Mouse (Mus musculus) spleen, adult 2 months (tissue): ENCODE data around the gene Pusl1. TPM values are rescaled to one million over a fixed set of nuclear protein-coding genes. Genes with fewer than 3 reads are reported as not detected.

Experiments used
- DNase-seq, 2 experiments: peaks; one replicate each; pipeline versions ENCODE4 v3.0.0 to v3.0.0-alpha.2; 2012 to 2021; ENCODE audit warnings: low spot score in 2 of 2, low read depth in 1 of 2
- H3K27ac ChIP-seq: fragments of 200-500 bp; 2 replicates; pipeline ENCODE4 v1.5.1; 2012; ENCODE audit warnings: low read length, inconsistent platforms; ENCODE audit not compliant: insufficient read depth
- H3K27me3 ChIP-seq: fragments of 200-500 bp; 2 replicates; pipeline ENCODE4 v1.6.1; 2012; ENCODE audit warnings: mild to moderate bottlenecking, moderate library complexity, low read length, inconsistent platforms; ENCODE audit not compliant: control insufficient read depth, insufficient read depth
- H3K36me3 ChIP-seq: fragments of 200-500 bp; 2 replicates; pipeline ENCODE4 v1.6.1; 2012; ENCODE audit warnings: mild to moderate bottlenecking, low read length, inconsistent platforms; ENCODE audit not compliant: control insufficient read depth, insufficient read depth
- H3K4me1 ChIP-seq: fragments of 200-500 bp; 2 replicates; pipeline ENCODE4 v1.6.1; 2011; ENCODE audit warnings: inconsistent platforms; ENCODE audit not compliant: control insufficient read depth, insufficient read depth, insufficient read length
- H3K4me3 ChIP-seq: fragments of 200-500 bp; 2 replicates; pipeline ENCODE4 v1.5.1; 2011; ENCODE audit warnings: mild to moderate bottlenecking, inconsistent platforms; ENCODE audit not compliant: insufficient read depth, insufficient read length; ENCODE audit errors: extremely low read depth
- CTCF ChIP-seq: fragments of 200-500 bp; IDR thresholded peaks from 2 replicates; pipeline ENCODE4 v1.5.1; 2011; ENCODE audit warnings: mild to moderate bottlenecking, inconsistent platforms; ENCODE audit not compliant: insufficient read depth, insufficient read length, insufficient replicate concordance; ENCODE audit errors: extremely low read depth
- POLR2A ChIP-seq: fragments of 200-500 bp; IDR thresholded peaks from 2 replicates; pipeline ENCODE4 v1.6.1; 2011; ENCODE audit warnings: low read depth, low read length, inconsistent platforms
- WGBS: fragments of 180-500 bp; shearing (Covaris S2); methylation state at CpG from one replicate; pipeline ENCODE4 v1.1.7; 2018; 5-methylcytosine and 5-hydroxymethylcytosine counted together
- polyA plus RNA-seq: library from polyadenylated mRNA; depleted of rRNA; stranded (reverse); fragments of >200 nt; gene quantifications from 2 replicates; pipeline ENCODE4 v1.2.3, GENCODE M21; 2012

Gene Pusl1
- polyA plus RNA-seq, 1 experiment = 48.8 TPM

DNA sequence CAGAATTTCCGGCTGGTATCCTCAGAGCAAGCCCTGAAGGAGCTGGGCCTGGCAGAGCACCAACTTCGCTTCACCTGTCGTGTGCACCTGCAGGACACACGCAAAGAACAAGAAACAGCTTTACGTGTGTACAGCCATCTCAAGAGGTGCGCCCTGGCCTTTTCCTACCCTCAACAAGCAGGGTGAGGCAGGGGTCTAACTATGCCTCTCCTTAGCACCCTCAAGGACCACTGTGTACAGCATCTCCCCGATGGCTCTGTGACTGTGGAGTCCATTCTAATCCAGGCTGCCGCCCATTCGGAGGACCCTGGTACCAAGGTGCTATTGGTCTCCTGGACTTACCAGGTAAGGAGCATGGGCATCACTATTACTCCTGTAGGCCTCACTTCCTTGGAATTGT lies 3.4 kb downstream of the Pusl1 start:
- no peak overlapping the region for H3K4me3 ChIP-seq
- DNase-seq = no peak
- WGBS = 94% methylated on average over 9 of the region's 9 CpGs

DNA sequence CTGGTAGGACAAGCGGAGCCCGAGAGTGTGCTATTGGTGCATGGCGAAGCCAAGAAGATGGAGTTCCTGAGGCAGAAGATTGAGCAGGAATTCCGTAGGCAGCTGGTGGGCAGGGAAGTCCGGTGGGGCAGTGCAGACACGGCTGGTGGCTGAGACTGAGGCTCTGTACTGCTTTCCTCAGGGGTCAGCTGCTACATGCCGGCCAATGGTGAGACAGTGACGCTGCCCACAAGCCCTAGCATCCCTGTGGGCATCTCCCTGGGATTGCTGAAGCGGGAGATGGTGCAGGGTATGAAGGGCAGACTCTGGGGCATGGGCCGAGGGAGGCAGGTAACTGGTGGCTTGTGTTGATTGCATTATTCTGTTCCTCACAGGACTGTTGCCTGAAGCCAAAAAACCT lies 3.9 kb downstream of the Pusl1 start:
- TF ChIP-seq POLR2A = no peak
- no peak for TF ChIP-seq CTCF
- H3K27ac ChIP-seq = no peak overlapping the region
- DNase-seq = no peak
- H3K4me1 ChIP-seq = peaks cover 6% of the 10 kb centered on the region
- H3K4me3 ChIP-seq = no peak overlapping the region
- H3K36me3 ChIP-seq = peaks cover 24% of the 10 kb centered on the region
- H3K27me3 ChIP-seq = no peaks in the 10 kb centered on the region
- 93% methylated on average over 10 of the region's 10 CpGs for WGBS

More for the DNA sequence above, 3.4 kb downstream of the Pusl1 start:
- peaks cover 11% of the 10 kb centered on the region for H3K4me1 ChIP-seq
- TF ChIP-seq CTCF (no peak), POLR2A (no peak)
- H3K27ac ChIP-seq = no peak overlapping the region
- no peaks in the 10 kb centered on the region for H3K27me3 ChIP-seq
- peaks cover 24% of the 10 kb centered on the region for H3K36me3 ChIP-seq

- H3K4me3 ChIP-seq = no peak overlapping the region
- TF ChIP-seq CTCF (no peak), POLR2A (no peak)
- 86% methylated on average over 5 of the region's 5 CpGs for WGBS
- H3K4me1 ChIP-seq = peaks cover 5% of the 10 kb centered on the region
- DNase-seq = no peak
- H3K27me3 ChIP-seq = no peaks in the 10 kb centered on the region
- H3K27ac ChIP-seq = no peak overlapping the region
- H3K36me3 ChIP-seq = peaks cover 24% of the 10 kb centered on the region
Measured at GRCm38 (mm10) chr4:155886330-155886729, 5.3 kb downstream of the Pusl1 start.

DNA sequence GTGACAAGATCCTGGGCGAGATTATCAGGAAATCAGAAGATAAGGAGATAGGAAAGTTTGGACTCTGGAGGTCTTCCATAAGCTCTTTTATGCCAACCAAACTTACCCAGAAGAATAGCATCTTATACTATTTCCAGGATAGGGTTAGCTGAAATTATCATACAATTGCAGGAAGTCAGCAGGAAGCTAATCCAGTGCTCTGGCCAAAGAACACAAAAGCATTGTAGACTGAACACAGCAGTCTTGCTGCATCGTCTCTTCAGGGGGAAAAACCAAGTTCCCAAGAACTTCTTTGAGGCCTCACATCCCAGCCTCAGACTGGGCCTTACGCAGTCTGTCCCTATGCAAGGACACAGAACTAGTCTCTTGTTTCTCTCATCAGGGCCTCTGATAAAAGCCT lies 8.0 kb downstream of the Pusl1 start:
- no peak overlapping the region for H3K27ac ChIP-seq
- TF ChIP-seq POLR2A = no peak
- no peak for TF ChIP-seq CTCF
- H3K4me1 ChIP-seq = no peaks in the 10 kb centered on the region
- 89% methylated on average over 3 of the region's 3 CpGs for WGBS
- no peak overlapping the region for H3K4me3 ChIP-seq
- no peaks in the 10 kb centered on the region for H3K27me3 ChIP-seq
- peaks cover 23% of the 10 kb centered on the region for H3K36me3 ChIP-seq
- no peak for DNase-seq

- 93% methylated on average over 7 of the region's 7 CpGs for WGBS
Measured at GRCm38 (mm10) chr4:155871404-155871803, 20.2 kb downstream of the Pusl1 start.

GRCm38 (mm10) chr4:155869317-155870033 lies 22.1 kb downstream of the Pusl1 start, which contains the start of the genes Cptp and Ints11:
TSS of gene Cptp (minus strand) at chr4:155869440.
TSS of gene Ints11 (plus strand) at chr4:155869546.
- Histone ChIP-seq H3K4me1 (peaks cover 6% of the 10 kb centered on the region; the same call in 1 of the 2 replicates), H3K36me3 (peaks cover 20% of the 10 kb centered on the region), H3K27ac (peak within 1 kb of the TSS; percentile 50; the same call in 1 of the 2 replicates), H3K4me3 (peak within 1 kb of the TSS; percentile 90), H3K27me3 (no peaks in the 10 kb centered on the region)
- TF ChIP-seq CTCF = 0 out of 2 replicates have a peak, but pooled peaks have one; percentile 9
- TF ChIP-seq POLR2A = peak; percentile 76
- peak; percentile 79 to 96 for DNase-seq
- WGBS = under 1% methylated on average over 63 of the region's 63 CpGs

More at GRCm38 (mm10) chr4:155871404-155871803, 20.2 kb downstream of the Pusl1 start:
- Histone ChIP-seq H3K36me3 (peaks cover 21% of the 10 kb centered on the region), H3K4me1 (peaks cover 6% of the 10 kb centered on the region; the same call in 1 of the 2 replicates), H3K27me3 (no peaks in the 10 kb centered on the region), H3K27ac (no peak overlapping the region), H3K4me3 (no peak overlapping the region)
- no peak for TF ChIP-seq CTCF
- no peak for TF ChIP-seq POLR2A
- DNase-seq = no peak
